In the genomic region with DNA sequence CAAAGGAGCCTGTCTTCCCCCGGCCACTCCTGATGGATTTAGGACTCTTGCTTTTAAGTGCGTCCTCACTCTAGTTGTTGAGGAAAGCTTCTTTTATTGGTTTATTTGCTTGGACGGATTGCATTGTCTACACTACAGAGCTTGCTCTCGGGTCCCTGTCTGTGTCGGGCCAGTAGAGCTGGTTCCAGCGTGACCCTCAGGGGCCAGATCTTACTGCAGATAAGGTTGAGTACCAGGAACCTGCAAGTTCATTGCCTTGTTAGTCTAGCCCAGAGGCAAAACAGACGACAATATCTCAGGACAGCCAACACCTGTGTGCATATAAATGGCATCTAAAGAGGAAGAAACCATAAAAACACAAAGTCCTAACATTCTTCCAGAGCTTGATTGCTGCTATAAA, we compare ENCODE assay signal across 31 mouse cellular contexts. TPM values are rescaled to one million over a fixed set of nuclear protein-coding genes. Genes with fewer than 3 reads are reported as not detected.
A peak's percentile ranks its signal among the peaks of the same experiment; 100 is the strongest.
DNase-seq lines count a peak whose midpoint lies in the region; ATAC-seq lines count a peak whose summit lies in the region.
"Had no signal": no experiment of that assay in that cellular context is flagged by ENCODE, and none has a peak within 500 bp of the region (broad histone marks: within the 10 kb centered on the region; RNA-seq: fewer than 3 reads in every experiment).

No protein-coding gene starts in this region.

- H3K4me2 ChIP-seq in kidney, embryonic 14.5 days (replicated peaks; ENCODE audit: low read depth, low read length): no peak overlapping the region
- no peak overlapping the region for H3K4me2 ChIP-seq in forebrain, embryonic 13.5 days
- H3K4me2 ChIP-seq: heart, embryonic 15.5 days; hindbrain, embryonic 13.5 days; liver, embryonic 13.5 days; neural tube, embryonic 15.5 days; stomach, embryonic 15.5 days had no signal

- H3K27me3 ChIP-seq in kidney, embryonic 14.5 days (ENCODE audit: control insufficient read depth, insufficient read depth, low read length): no peaks in the 10 kb centered on the region
- no peaks in the 10 kb centered on the region for H3K27me3 ChIP-seq in forebrain, embryonic 13.5 days
- H3K27me3 ChIP-seq: heart, embryonic 15.5 days; hindbrain, embryonic 13.5 days; liver, embryonic 13.5 days; neural tube, embryonic 15.5 days; Patski; stomach, embryonic 15.5 days had no signal

- no peak overlapping the region for H3K27ac ChIP-seq in kidney, embryonic 14.5 days (ENCODE audit: low read depth, low read length)
- H3K27ac ChIP-seq in forebrain, embryonic 13.5 days: no peak overlapping the region
- H3K27ac ChIP-seq: heart, embryonic 10.5 days; heart, embryonic 15.5 days; hindbrain, embryonic 13.5 days; liver, embryonic 13.5 days; macrophage; neural tube, embryonic 15.5 days; stomach, embryonic 15.5 days had no signal

- no peak overlapping the region for H3K4me3 ChIP-seq in kidney, embryonic 14.5 days (ENCODE audit: low read length)
- H3K4me3 ChIP-seq in forebrain, embryonic 13.5 days: no peak overlapping the region
- H3K4me3 ChIP-seq: erythroblast, embryonic 14.5 days; heart, embryonic 10.5 days; heart, embryonic 15.5 days; hindbrain, embryonic 13.5 days; liver, embryonic 13.5 days; neural tube, embryonic 15.5 days; stomach, embryonic 15.5 days had no signal

- WGBS in kidney, embryonic 14.5 days: 25% methylated on average over 7 of the region's 7 CpGs
- 74% methylated on average over 7 of the region's 7 CpGs for WGBS in forebrain, embryonic 13.5 days

- DNase-seq in kidney, adult 18-20 months: peak; percentile 32
- peak; percentile 11 for DNase-seq in urinary bladder, postnatal 25 days (ENCODE audit: low spot score)
- no peak for DNase-seq in urinary bladder, adult 2 months (ENCODE audit: low spot score)
- peak; percentile 30 for DNase-seq in kidney, postnatal 10 days
- DNase-seq in urinary bladder, postnatal 36 days (ENCODE audit: low spot score in 2 of 2): peak; percentile 44 to 63
- no peak for DNase-seq in embryo, embryonic 11 days
- DNase-seq: adrenal gland, postnatal 10 days; cerebellum, adult 11 months; cerebellum, postnatal 10 days; gastrocnemius, postnatal 14 days; layer of hippocampus, postnatal 36 days; left cerebral cortex, postnatal 4 days; liver, embryonic 13.5 days; lung, adult 18-20 months; midbrain, embryonic 14.5 days; retina, postnatal 1 day; right cerebral cortex, postnatal 14 days; thymus, adult 18-20 months; thymus, postnatal 25 days had no signal

- no peaks in the 10 kb centered on the region for H3K9me3 ChIP-seq in kidney, embryonic 14.5 days (ENCODE audit: control insufficient read depth, low read length)
- no peaks in the 10 kb centered on the region; the same call in 1 of the 2 replicates for H3K9me3 ChIP-seq in forebrain, embryonic 13.5 days (replicated peaks)
- H3K9me3 ChIP-seq: heart, embryonic 10.5 days; heart, embryonic 15.5 days; hindbrain, embryonic 13.5 days; liver, embryonic 13.5 days; neural tube, embryonic 15.5 days; stomach, embryonic 15.5 days had no signal

- H3K9ac ChIP-seq in kidney, embryonic 14.5 days (ENCODE audit: low read depth, low read length): no peak overlapping the region
- no peak overlapping the region for H3K9ac ChIP-seq in forebrain, embryonic 13.5 days
- H3K9ac ChIP-seq: heart, embryonic 15.5 days; hindbrain, embryonic 13.5 days; liver, embryonic 13.5 days; neural tube, embryonic 15.5 days; stomach, embryonic 15.5 days had no signal

- no peaks in the 10 kb centered on the region for H3K4me1 ChIP-seq in kidney, embryonic 14.5 days (ENCODE audit: control insufficient read depth, insufficient read depth, low read length)
- no peaks in the 10 kb centered on the region for H3K4me1 ChIP-seq in forebrain, embryonic 13.5 days
- H3K4me1 ChIP-seq: hindbrain, embryonic 13.5 days; liver, embryonic 13.5 days; neural tube, embryonic 15.5 days; stomach, embryonic 15.5 days had no signal

- ATAC-seq in kidney, embryonic 14.5 days (ENCODE audit: low FRiP score, low TSS enrichment): no peak
- no peak for ATAC-seq in forebrain, embryonic 13.5 days
- ATAC-seq: forebrain, embryonic 14.5 days; lung, postnatal 0 days; Patski had no signal

- no peaks in the 10 kb centered on the region for H3K36me3 ChIP-seq in kidney, embryonic 14.5 days (ENCODE audit: control insufficient read depth, insufficient read depth, low read length)
- no peaks in the 10 kb centered on the region for H3K36me3 ChIP-seq in forebrain, embryonic 13.5 days (ENCODE audit: poor library complexity, severe bottlenecking)
- H3K36me3 ChIP-seq: heart, embryonic 10.5 days; heart, embryonic 15.5 days; hindbrain, embryonic 13.5 days; liver, embryonic 13.5 days; neural tube, embryonic 15.5 days; stomach, embryonic 15.5 days had no signal

RNA-seq across cellular contexts. Expression of a gene that starts 22.6 kb away (rescaled TPM):
- 39.1 and 47.0 TPM in 2 replicates for polyA plus RNA-seq in kidney, embryonic 14.5 days (2014; fragmentation: Nextera tagmentation; extraction: Ambion mirVana)
- polyA plus RNA-seq in urinary bladder, adult 2 months (2012; rRNA removed): 53.6 and 58.1 TPM in 2 replicates
- 37.6 and 43.5 TPM in 2 replicates for polyA plus RNA-seq in forebrain, embryonic 13.5 days (2015; fragmentation: Nextera tagmentation; extraction: Ambion mirVana)

RNA-seq across cellular contexts. Expression of a gene that starts 52.8 kb away (rescaled TPM):
- polyA plus RNA-seq in kidney, embryonic 14.5 days (2014; fragmentation: Nextera tagmentation; extraction: Ambion mirVana): 4.5 and 11.1 TPM in 2 replicates
- 7.1 and 7.6 TPM in 2 replicates for polyA plus RNA-seq in urinary bladder, adult 2 months (2012; rRNA removed)
- polyA plus RNA-seq in forebrain, embryonic 13.5 days (2015; fragmentation: Nextera tagmentation; extraction: Ambion mirVana): 10.7 and 11.7 TPM in 2 replicates

Comparison
In these comparisons a context has a peak if more than half of its experiments do, and no peak if none do; other contexts are left out.
1. DNase-seq: peak in kidney, adult 18-20 months (single experiment), urinary bladder, postnatal 25 days (single experiment), kidney, postnatal 10 days (single experiment) and urinary bladder, postnatal 36 days (2 of 2); none in urinary bladder, adult 2 months (single experiment) and embryo, embryonic 11 days (single experiment).